Mouse (Mus musculus): ENCODE measurements around the gene 9430015G10Rik.
A peak's percentile ranks its signal among the peaks of the same experiment; 100 is the strongest.

Gene 9430015G10Rik

DNA sequence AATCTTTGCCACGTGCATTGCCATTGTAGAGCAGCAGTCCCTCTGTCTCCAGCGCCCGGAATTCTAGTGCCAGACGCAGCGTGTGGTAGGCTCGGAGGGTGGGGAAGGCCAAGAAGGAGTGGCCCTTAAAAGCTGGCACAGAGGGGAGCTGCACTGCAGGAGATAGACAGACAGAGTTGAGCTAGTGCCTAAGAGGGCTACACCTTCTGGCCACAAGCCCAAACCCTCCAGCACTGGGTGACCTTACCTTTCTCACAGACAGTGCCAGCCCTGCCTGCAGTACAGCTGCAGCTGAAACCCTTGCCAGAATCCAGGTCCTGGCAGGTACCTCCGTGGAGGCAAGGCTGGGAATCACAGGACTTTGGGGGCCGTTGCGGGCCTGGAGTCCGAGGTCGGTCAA is 62.0 kb downstream of the 9430015G10Rik start:
- peak; percentile 77 to 78 for DNase-seq (ENCODE audit: low spot score in 2 of 2)

Data from heart, adult 9 months (tissue).